Mouse (Mus musculus) neural tube, embryonic 11.5 days (tissue): Measurements from ENCODE around the gene Hist2h3c2. TPM values are rescaled to one million over a fixed set of nuclear protein-coding genes. Genes with fewer than 3 reads are reported as not detected.
"Not testable (repeated sequence)": the region's sequence is repeated elsewhere in the genome, so short reads cannot be mapped to it uniquely, and the experiment has no call there.

Experiments
- ATAC-seq: fragments of 200-750 bp; cut with Nextera tagmentation; 2 replicates; pipeline ENCODE4 v1.8.0; 2017; ENCODE audit warnings: moderate number of reproducible peaks, mild to moderate bottlenecking, moderate TSS enrichment, moderate library complexity; ENCODE audit not compliant: insufficient read depth, low FRiP score, low TSS enrichment
- DNase-seq: peaks from one replicate; pipeline ENCODE4 v3.0.0-alpha.2; 2015; ENCODE audit warnings: low spot score
- H3K27ac ChIP-seq: fragments of 300-500 bp; sonication (generic); 2 replicates; pipeline ENCODE4 v1.5.1; 2014; ENCODE audit warnings: low read depth, mild to moderate bottlenecking, low read length
- H3K27me3 ChIP-seq: fragments of 300-500 bp; sonication (generic); 2 replicates; pipeline ENCODE4 v1.6.1; 2014; ENCODE audit warnings: mild to moderate bottlenecking, low read length, mixed read lengths; ENCODE audit not compliant: control insufficient read depth, insufficient read depth
- H3K36me3 ChIP-seq: fragments of 300-500 bp; sonication (generic); 2 replicates; pipeline ENCODE4 v1.6.1; 2014; ENCODE audit warnings: mild to moderate bottlenecking, low read length, moderate library complexity, mixed read lengths; ENCODE audit not compliant: control insufficient read depth, insufficient read depth
- H3K4me1 ChIP-seq: fragments of 300-500 bp; sonication (generic); 2 replicates; pipeline ENCODE4 v1.6.1; 2014; ENCODE audit warnings: low read length, mixed read lengths; ENCODE audit not compliant: control insufficient read depth, insufficient read depth
- H3K4me2 ChIP-seq: fragments of 300-500 bp; sonication (generic); 2 replicates; pipeline ENCODE4 v1.6.1; 2014; ENCODE audit warnings: low read depth, mild to moderate bottlenecking, moderate library complexity
- H3K4me3 ChIP-seq: fragments of 300-500 bp; sonication (generic); 2 replicates; pipeline ENCODE4 v1.5.1; 2014; ENCODE audit warnings: low read depth, low read length
- H3K9ac ChIP-seq: fragments of 300-500 bp; sonication (generic); 2 replicates; pipeline ENCODE4 v1.6.1; 2014; ENCODE audit warnings: mild to moderate bottlenecking, low read length
- H3K9me3 ChIP-seq: fragments of 300-500 bp; sonication (generic); 2 replicates; pipeline ENCODE4 v1.6.1; 2016; ENCODE audit warnings: low read length; ENCODE audit not compliant: control insufficient read depth
- WGBS: fragments of 180-500 bp; shearing (Covaris S2); extraction: QIAGEN DNeasy Blood & Tissue Kit; methylation state at CpG from one replicate; pipeline ENCODE4 v1.1.7; 2014; 5-methylcytosine and 5-hydroxymethylcytosine counted together
- polyA plus RNA-seq: library from polyadenylated mRNA; unstranded; fragments of >200 nt; fragmentation: Nextera tagmentation; extraction: Ambion mirVana; gene quantifications from 2 replicates; pipeline ENCODE4 v1.2.1, GENCODE M21; 2014

Gene Hist2h3c2
- polyA plus RNA-seq, 1 experiment from 2014 or later, result 6.7 TPM

GRCm38 (mm10) chr3:96220765-96221639 is 17.9 kb downstream of the Hist2h3c2 start, which contains the start of the genes Hist2h2ac and Hist2h2be:
Gene Hist2h2ac, minus strand, starts transcription at chr3:96220880.
Gene Hist2h2be, plus strand, starts transcription at chr3:96221119.
- Histone ChIP-seq H3K4me1 (peaks cover 20% of the 10 kb centered on the region), H3K36me3 (no peaks in the 10 kb centered on the region), H3K9me3 (no peaks in the 10 kb centered on the region), H3K9ac (peak within 1 kb of the TSS; percentile 71), H3K27me3 (no peaks in the 10 kb centered on the region), H3K4me3 (peak within 1 kb of the TSS; percentile 47), H3K27ac (peak within 1 kb of the TSS; percentile 97), H3K4me2 (peak within 1 kb of the TSS; percentile 61)
- DNase-seq (peak; percentile 83), ATAC-seq (peak; percentile 79)
- WGBS, result under 1% methylated on average over 43 of the region's 43 CpGs

GRCm38 (mm10) chr3:96220131-96220764 is 18.7 kb downstream of the Hist2h3c2 start:
- peak overlapping the region; percentile 71 for H3K9ac ChIP-seq
- peaks cover 20% of the 10 kb centered on the region for H3K4me1 ChIP-seq
- 0% methylated on average over 35 of the region's 47 CpGs for WGBS
- peak overlapping the region; percentile 61 for H3K4me2 ChIP-seq
- not testable (repeated sequence) for H3K27me3 ChIP-seq, DNase-seq, H3K9me3 ChIP-seq, H3K36me3 ChIP-seq
- peak overlapping the region; percentile 47 for H3K4me3 ChIP-seq
- H3K27ac ChIP-seq, result peak overlapping the region; percentile 97
- peak; percentile 25 for ATAC-seq

- Histone ChIP-seq H3K27ac (peak within 1 kb of the TSS; percentile 97), H3K9ac (peak within 1 kb of the TSS; percentile 71), H3K4me3 (peak within 1 kb of the TSS; percentile 47), H3K4me2 (peak within 1 kb of the TSS; percentile 61), H3K9me3 (no peaks in the 10 kb centered on the region), H3K4me1 (peaks cover 20% of the 10 kb centered on the region), H3K36me3 (no peaks in the 10 kb centered on the region), H3K27me3 (no peaks in the 10 kb centered on the region)
- ATAC-seq (peak; percentile 87), DNase-seq (peak; percentile 81)
- under 1% methylated on average over 36 of the region's 37 CpGs for WGBS
Observed at GRCm38 (mm10) chr3:96219661-96220130, 19.2 kb downstream of the Hist2h3c2 start, which contains the start of the genes Bola1 and Hist2h2ab. Gene Bola1, minus strand, starts transcription at chr3:96219709. Gene Hist2h2ab, plus strand, starts transcription at chr3:96219865.

- H3K4me2 ChIP-seq, result peak overlapping the region; percentile 61
- no peaks in the 10 kb centered on the region for H3K9me3 ChIP-seq
- H3K27ac ChIP-seq, result peak overlapping the region; percentile 97
- WGBS, result under 1% methylated on average over 12 of the region's 12 CpGs
- peak overlapping the region; percentile 47 for H3K4me3 ChIP-seq
- ATAC-seq (peak; percentile 13), DNase-seq (peak; percentile 55)
- H3K4me1 ChIP-seq, result peaks cover 20% of the 10 kb centered on the region
- H3K27me3 ChIP-seq, result no peaks in the 10 kb centered on the region
- no peaks in the 10 kb centered on the region for H3K36me3 ChIP-seq
- H3K9ac ChIP-seq, result peak overlapping the region; percentile 71
Observed at GRCm38 (mm10) chr3:96219191-96219641, 19.7 kb downstream of the Hist2h3c2 start.

- Histone ChIP-seq H3K9ac (no peak overlapping the region), H3K4me1 (no peaks in the 10 kb centered on the region), H3K36me3 (no peaks in the 10 kb centered on the region), H3K27me3 (no peaks in the 10 kb centered on the region), H3K27ac (no peak overlapping the region), H3K9me3 (no peaks in the 10 kb centered on the region), H3K4me3 (no peak overlapping the region), H3K4me2 (no peak overlapping the region)
- WGBS, result 28% methylated on average over 15 of the region's 15 CpGs
- ATAC-seq, result no peak
- no peak for DNase-seq
Observed at GRCm38 (mm10) chr3:96209242-96209641, 29.7 kb downstream of the Hist2h3c2 start.

- Histone ChIP-seq H3K4me3 (no peak overlapping the region), H3K4me1 (no peaks in the 10 kb centered on the region), H3K4me2 (no peak overlapping the region), H3K27me3 (no peaks in the 10 kb centered on the region), H3K9ac (no peak overlapping the region), H3K36me3 (no peaks in the 10 kb centered on the region), H3K27ac (no peak overlapping the region), H3K9me3 (no peaks in the 10 kb centered on the region)
- ATAC-seq, result no peak
- 89% methylated on average over 3 of the region's 3 CpGs for WGBS
- no peak for DNase-seq
Observed at GRCm38 (mm10) chr3:96207819-96208218, 31.1 kb downstream of the Hist2h3c2 start.

GRCm38 (mm10) chr3:96199731-96200130 is 39.2 kb downstream of the Hist2h3c2 start:
- no peak overlapping the region for H3K4me3 ChIP-seq
- no peak overlapping the region for H3K4me2 ChIP-seq
- 66% methylated on average over 2 of the region's 2 CpGs for WGBS
- DNase-seq, result no peak
- peaks cover 5% of the 10 kb centered on the region for H3K4me1 ChIP-seq
- H3K27me3 ChIP-seq, result no peaks in the 10 kb centered on the region
- no peak overlapping the region for H3K27ac ChIP-seq
- H3K9ac ChIP-seq, result no peak overlapping the region
- no peak for ATAC-seq
- no peaks in the 10 kb centered on the region for H3K9me3 ChIP-seq
- H3K36me3 ChIP-seq, result no peaks in the 10 kb centered on the region; the same call in 1 of the 2 replicates

- not testable (repeated sequence) for H3K4me3 ChIP-seq, H3K4me2 ChIP-seq, DNase-seq, H3K27ac ChIP-seq, H3K27me3 ChIP-seq, H3K36me3 ChIP-seq, H3K4me1 ChIP-seq, H3K9ac ChIP-seq, ATAC-seq, H3K9me3 ChIP-seq
- 43% methylated on average over 5 of the region's 8 CpGs for WGBS
Observed at GRCm38 (mm10) chr3:96198601-96199251, 40.2 kb downstream of the Hist2h3c2 start.
